Mouse (Mus musculus) embryonic facial prominence, embryonic 10.5 days (tissue): ENCODE results near the gene Nav2. TPM values are rescaled to one million over a fixed set of nuclear protein-coding genes. Genes with fewer than 3 reads are reported as not detected.

Experiments used
- DNase-seq: peaks from one replicate; pipeline ENCODE4 v3.0.0-alpha.2; 2017; ENCODE audit warnings: low spot score
- H3K27ac ChIP-seq: fragments of 300-500 bp; sonication (generic); replicated peaks from 2 replicates; pipeline ENCODE4 v1.5.1; 2016; ENCODE audit warnings: mild to moderate bottlenecking
- H3K27me3 ChIP-seq: fragments of 300-500 bp; sonication (generic); replicated peaks from 2 replicates; pipeline ENCODE4 v1.6.1; 2016; ENCODE audit warnings: low read depth, mild to moderate bottlenecking; ENCODE audit not compliant: poor library complexity, severe bottlenecking
- H3K36me3 ChIP-seq: fragments of 300-500 bp; sonication (generic); replicated peaks from 2 replicates; pipeline ENCODE4 v1.6.1; 2016; ENCODE audit warnings: mild to moderate bottlenecking, moderate library complexity
- H3K4me1 ChIP-seq: fragments of 300-500 bp; sonication (generic); 2 replicates; pipeline ENCODE4 v1.6.1; 2016
- H3K4me3 ChIP-seq: fragments of 300-500 bp; sonication (generic); 2 replicates; pipeline ENCODE4 v1.5.1; 2016; ENCODE audit warnings: mild to moderate bottlenecking, moderate library complexity
- H3K9me3 ChIP-seq: fragments of 300-500 bp; sonication (generic); 2 replicates; pipeline ENCODE4 v1.6.1; 2016; ENCODE audit warnings: mild to moderate bottlenecking
- WGBS: fragments of 180-500 bp; shearing (Covaris S2); methylation state at CpG from one replicate; pipeline ENCODE4 v1.1.7; 2016; 5-methylcytosine and 5-hydroxymethylcytosine counted together
- polyA plus RNA-seq: library from polyadenylated mRNA; unstranded; fragments of >200 nt; fragmentation: Nextera tagmentation; extraction: Ambion mirVana; gene quantifications from 2 replicates; pipeline ENCODE4 v1.2.1, GENCODE M21; 2016

The Nav2 gene
- polyA plus RNA-seq, 1 experiment from 2014 or later = 11.5 TPM

DNA sequence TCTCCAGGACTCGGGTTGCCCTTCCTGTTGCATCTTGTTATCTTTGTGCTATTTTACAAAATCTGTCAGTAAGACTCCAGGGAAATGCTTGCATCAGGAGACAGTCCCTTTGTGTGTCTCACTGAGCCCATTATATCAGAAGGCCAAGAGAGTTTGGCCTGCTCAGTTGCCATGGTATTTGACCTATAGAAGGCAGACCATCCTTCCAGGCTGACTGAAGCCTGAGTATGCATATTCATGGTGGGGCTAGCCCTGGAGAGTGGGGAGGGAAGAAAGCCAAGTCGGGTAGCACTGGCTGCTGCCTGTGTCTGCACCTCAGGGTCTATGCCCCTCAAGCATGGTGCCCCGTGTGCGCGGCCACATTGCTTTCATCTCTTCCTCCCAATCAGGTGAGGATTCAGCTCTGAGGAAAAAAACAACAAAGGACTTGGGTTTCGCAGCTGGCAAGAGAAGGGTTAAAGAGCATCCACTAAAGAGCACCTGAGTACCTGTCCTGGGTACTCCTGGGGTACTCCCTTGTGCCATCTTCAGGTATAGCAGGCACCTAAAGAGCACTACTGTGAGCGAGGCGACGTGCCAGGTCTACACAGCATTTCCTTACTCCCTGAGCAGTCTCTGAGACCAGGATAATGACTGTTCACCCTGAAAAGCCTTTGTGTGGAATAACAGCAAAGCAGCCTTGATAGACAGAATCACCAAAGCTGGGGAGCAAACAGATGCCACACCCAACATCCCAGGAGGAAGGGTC is 144.5 kb downstream of the Nav2 start:
- H3K4me1 ChIP-seq = peaks cover 34% of the 10 kb centered on the region
- no peaks in the 10 kb centered on the region for H3K36me3 ChIP-seq
- peak overlapping the region; percentile 40; the same call in 1 of the 2 replicates for H3K27ac ChIP-seq
- no peak for DNase-seq
- peaks cover 25% of the 10 kb centered on the region; the same call in 1 of the 2 replicates for H3K27me3 ChIP-seq
- H3K4me3 ChIP-seq = no peak overlapping the region
- WGBS = 83% methylated on average over 9 of the region's 9 CpGs
- no peaks in the 10 kb centered on the region for H3K9me3 ChIP-seq

GRCm38 (mm10) chr7:49055273-49055672 is 146.8 kb downstream of the Nav2 start:
- Histone ChIP-seq H3K4me3 (no peak overlapping the region), H3K9me3 (no peaks in the 10 kb centered on the region), H3K36me3 (no peaks in the 10 kb centered on the region), H3K27me3 (peaks cover 26% of the 10 kb centered on the region), H3K4me1 (peaks cover 25% of the 10 kb centered on the region), H3K27ac (no peak overlapping the region)
- no peak for DNase-seq
- WGBS = 86% methylated on average over 10 of the region's 10 CpGs

DNA sequence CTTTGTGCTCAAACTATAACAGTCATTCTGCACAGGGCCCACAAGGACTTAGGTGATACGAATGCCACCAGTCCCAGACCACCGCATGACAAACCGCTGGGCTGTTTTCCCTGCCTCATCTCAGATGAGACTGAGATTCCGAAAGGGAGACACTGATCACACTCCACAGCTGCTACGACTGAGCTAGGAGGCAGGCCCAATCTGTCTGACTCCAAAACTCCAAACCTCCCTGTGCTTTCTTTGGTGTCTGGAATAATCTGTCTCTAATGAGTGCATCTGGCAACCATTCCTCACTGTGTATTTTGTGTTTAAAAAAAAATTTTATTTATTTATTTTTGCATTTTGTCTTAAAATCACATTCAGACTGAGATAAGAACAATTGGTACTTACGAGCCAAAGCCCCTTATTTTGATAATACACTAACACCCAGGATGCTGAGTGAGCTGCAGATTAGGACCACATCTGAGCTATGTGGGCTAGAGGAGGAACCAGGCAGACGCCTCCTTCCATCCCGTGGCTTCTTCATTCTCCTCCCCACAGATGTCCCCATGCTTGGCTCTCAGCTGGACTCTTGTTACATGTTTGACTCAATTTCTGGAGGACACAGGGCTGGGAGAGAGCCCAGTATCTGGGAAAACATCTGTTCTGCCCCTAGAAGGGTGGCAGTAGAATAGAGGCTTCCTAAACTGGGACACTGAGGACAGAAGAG is 149.9 kb downstream of the Nav2 start:
- H3K27me3 ChIP-seq = peaks cover 41% of the 10 kb centered on the region
- peaks cover 15% of the 10 kb centered on the region for H3K4me1 ChIP-seq
- WGBS = 70% methylated on average over 8 of the region's 8 CpGs
- no peak for DNase-seq
- H3K9me3 ChIP-seq = no peaks in the 10 kb centered on the region
- H3K4me3 ChIP-seq = no peak overlapping the region
- no peaks in the 10 kb centered on the region for H3K36me3 ChIP-seq
- H3K27ac ChIP-seq = no peak overlapping the region

- H3K27me3 ChIP-seq = peaks cover 70% of the 10 kb centered on the region
- H3K4me3 ChIP-seq = no peak overlapping the region
- peaks cover 31% of the 10 kb centered on the region for H3K4me1 ChIP-seq
- no peak overlapping the region for H3K27ac ChIP-seq
- H3K9me3 ChIP-seq = no peaks in the 10 kb centered on the region
- WGBS = 85% methylated on average over 4 of the region's 4 CpGs
- no peaks in the 10 kb centered on the region for H3K36me3 ChIP-seq
- DNase-seq = no peak
Measured at GRCm38 (mm10) chr7:49064792-49065521, 156.4 kb downstream of the Nav2 start.

- Histone ChIP-seq H3K36me3 (no peaks in the 10 kb centered on the region), H3K9me3 (no peaks in the 10 kb centered on the region), H3K4me3 (no peak overlapping the region), H3K27me3 (peaks cover 78% of the 10 kb centered on the region), H3K27ac (no peak overlapping the region), H3K4me1 (peaks cover 37% of the 10 kb centered on the region)
- WGBS = 41% methylated on average over 9 of the region's 9 CpGs
- DNase-seq = no peak
Measured at GRCm38 (mm10) chr7:49065621-49066475, 157.3 kb downstream of the Nav2 start.

DNA sequence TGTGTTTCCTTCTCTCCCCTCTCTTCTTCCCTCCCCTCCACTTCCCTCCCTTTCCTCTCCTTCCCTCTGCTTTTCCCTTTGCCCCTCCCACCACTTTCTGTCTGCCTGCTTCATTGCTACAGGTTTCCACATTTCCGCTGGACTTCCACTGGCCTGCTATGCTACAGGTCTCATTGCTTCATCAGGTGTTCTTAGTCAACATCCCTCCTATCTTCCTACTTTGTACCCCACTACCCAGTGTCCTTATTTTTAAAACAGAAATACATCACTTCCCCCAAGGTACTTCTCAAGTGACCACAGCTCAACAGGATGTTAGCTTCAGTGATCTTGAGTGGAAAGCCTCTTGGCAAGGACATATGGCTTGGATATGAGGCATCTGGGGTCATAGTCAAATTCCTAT is 158.3 kb downstream of the Nav2 start:
- H3K27ac ChIP-seq = no peak overlapping the region
- WGBS = 88% methylated on average over 1 of the region's 1 CpGs
- peaks cover 87% of the 10 kb centered on the region for H3K27me3 ChIP-seq
- H3K36me3 ChIP-seq = no peaks in the 10 kb centered on the region
- H3K4me1 ChIP-seq = peaks cover 43% of the 10 kb centered on the region
- no peak overlapping the region for H3K4me3 ChIP-seq
- H3K9me3 ChIP-seq = no peaks in the 10 kb centered on the region
- no peak for DNase-seq

DNA sequence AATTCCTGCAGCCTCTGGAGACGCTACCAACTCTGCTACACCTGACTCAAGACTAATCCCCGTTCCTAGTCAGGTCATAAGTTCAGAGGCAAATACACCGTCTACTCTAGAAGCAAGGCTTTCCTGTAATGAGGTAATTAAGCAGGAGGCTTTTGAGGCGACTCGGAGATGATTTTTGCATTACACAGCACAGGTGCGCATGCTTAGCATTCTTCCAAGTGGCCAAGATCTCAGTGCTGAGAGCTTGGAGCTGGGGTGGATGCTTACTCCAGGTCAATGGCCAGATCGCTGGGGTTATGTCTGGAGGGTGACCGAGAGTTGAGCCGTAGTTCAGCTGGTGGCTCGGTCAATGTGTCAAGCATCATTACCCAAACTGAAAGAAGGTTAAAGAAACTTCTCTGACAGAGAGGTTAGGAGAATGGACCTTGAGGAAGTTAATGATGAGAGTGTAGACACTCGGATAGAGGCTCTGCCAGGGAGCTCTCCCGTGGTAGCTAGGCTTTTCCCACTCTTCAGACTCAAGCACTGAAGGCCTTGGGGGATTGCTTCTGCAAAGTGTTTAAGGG is 161.0 kb downstream of the Nav2 start:
- DNase-seq = no peak
- WGBS = 55% methylated on average over 12 of the region's 12 CpGs
- H3K4me1 ChIP-seq = peaks cover 40% of the 10 kb centered on the region

DNA sequence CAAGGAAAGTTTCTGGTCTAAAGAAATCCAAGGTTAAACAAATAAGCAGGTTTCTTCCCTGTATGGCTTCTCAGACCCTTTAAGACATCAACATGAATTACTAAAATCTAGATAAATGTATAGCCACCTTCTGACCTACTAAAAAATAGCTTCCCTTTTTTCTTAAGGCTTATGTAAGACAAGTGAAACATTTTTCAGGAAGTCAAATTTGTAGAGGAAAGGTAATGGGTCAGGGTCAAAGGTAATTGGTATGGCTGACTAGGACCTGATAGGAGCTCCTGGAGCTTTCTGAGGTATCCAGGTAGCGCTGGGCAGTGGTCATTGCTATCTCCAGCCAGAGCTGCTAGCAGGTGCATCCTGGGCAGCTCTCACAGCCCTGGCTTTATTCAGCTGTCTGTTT is 162.1 kb downstream of the Nav2 start:
- no peaks in the 10 kb centered on the region for H3K36me3 ChIP-seq
- H3K4me1 ChIP-seq = peaks cover 39% of the 10 kb centered on the region
- 45% methylated on average over 1 of the region's 1 CpGs for WGBS
- no peak overlapping the region for H3K4me3 ChIP-seq
- H3K9me3 ChIP-seq = no peaks in the 10 kb centered on the region
- DNase-seq = no peak
- H3K27me3 ChIP-seq = peaks cover 67% of the 10 kb centered on the region
- no peak overlapping the region for H3K27ac ChIP-seq

More for the DNA sequence above, 161.0 kb downstream of the Nav2 start:
- Histone ChIP-seq H3K27me3 (peaks cover 69% of the 10 kb centered on the region), H3K4me3 (no peak overlapping the region), H3K27ac (no peak overlapping the region), H3K9me3 (no peaks in the 10 kb centered on the region), H3K36me3 (no peaks in the 10 kb centered on the region)

DNA sequence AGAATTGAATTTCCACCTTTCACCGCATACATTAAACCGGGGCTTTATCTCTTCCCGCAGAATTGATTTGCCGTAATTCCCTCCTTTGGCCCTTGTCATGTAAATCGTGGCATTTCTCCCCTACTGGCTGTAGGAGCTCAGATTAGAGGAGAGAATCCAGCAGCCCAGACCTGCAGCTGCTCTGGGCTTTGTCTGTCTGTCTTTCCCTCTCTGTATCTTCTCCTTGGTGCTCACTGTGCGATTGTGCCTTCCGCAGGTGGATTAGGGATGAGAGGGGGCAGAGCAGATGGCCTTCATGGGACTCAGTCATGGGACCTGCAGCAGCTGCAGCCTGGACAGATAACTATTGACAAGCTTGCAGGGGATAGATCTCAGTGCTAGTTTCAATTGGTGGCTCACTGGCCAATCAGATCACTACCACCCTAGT is 162.6 kb downstream of the Nav2 start:
- H3K27ac ChIP-seq = no peak overlapping the region
- H3K9me3 ChIP-seq = no peaks in the 10 kb centered on the region

GRCm38 (mm10) chr7:49075333-49075934 is 166.9 kb downstream of the Nav2 start:
- H3K36me3 ChIP-seq = no peaks in the 10 kb centered on the region
- H3K4me3 ChIP-seq = no peak overlapping the region
- H3K4me1 ChIP-seq = peaks cover 10% of the 10 kb centered on the region
- H3K27me3 ChIP-seq = peaks cover 28% of the 10 kb centered on the region; the same call in 1 of the 2 replicates
- no peaks in the 10 kb centered on the region for H3K9me3 ChIP-seq
- H3K27ac ChIP-seq = no peak overlapping the region
- 72% methylated on average over 10 of the region's 10 CpGs for WGBS
- no peak for DNase-seq

More for the DNA sequence above, 162.6 kb downstream of the Nav2 start:
- Histone ChIP-seq H3K4me1 (peaks cover 33% of the 10 kb centered on the region), H3K36me3 (no peaks in the 10 kb centered on the region), H3K27me3 (peaks cover 65% of the 10 kb centered on the region), H3K4me3 (no peak overlapping the region)
- DNase-seq = no peak
- 15% methylated on average over 7 of the region's 7 CpGs for WGBS

GRCm38 (mm10) chr7:49076283-49076694 is 167.8 kb downstream of the Nav2 start:
- WGBS = 62% methylated on average over 8 of the region's 8 CpGs
- Histone ChIP-seq H3K36me3 (no peaks in the 10 kb centered on the region), H3K4me1 (peaks cover 3% of the 10 kb centered on the region; the same call in 1 of the 2 replicates), H3K9me3 (no peaks in the 10 kb centered on the region), H3K27me3 (peaks cover 19% of the 10 kb centered on the region; the same call in 1 of the 2 replicates), H3K4me3 (no peak overlapping the region), H3K27ac (no peak overlapping the region)
- DNase-seq = no peak
